Mouse (Mus musculus) midbrain, embryonic 16.5 days (tissue): ENCODE results near the gene Soga1. TPM values are rescaled to one million over a fixed set of nuclear protein-coding genes. Genes with fewer than 3 reads are reported as not detected.

Experiments used
- ATAC-seq: fragments of 200-750 bp; cut with Nextera tagmentation; 2 replicates; pipeline ENCODE4 v1.8.0; 2017; ENCODE audit warnings: moderate TSS enrichment
- H3K27ac ChIP-seq: fragments of 300-500 bp; sonication (generic); 2 replicates; pipeline ENCODE4 v1.5.1; 2014; ENCODE audit warnings: mild to moderate bottlenecking, low read length, mixed read lengths
- H3K27me3 ChIP-seq: fragments of 300-500 bp; sonication (generic); 2 replicates; pipeline ENCODE4 v1.6.1; 2014; ENCODE audit warnings: low read depth, low read length, mixed read lengths; ENCODE audit not compliant: control insufficient read depth, insufficient read depth
- H3K36me3 ChIP-seq: fragments of 300-500 bp; sonication (generic); 2 replicates; pipeline ENCODE4 v1.6.1; 2014; ENCODE audit warnings: mild to moderate bottlenecking, low read length, moderate library complexity, mixed read lengths; ENCODE audit not compliant: control insufficient read depth, insufficient read depth
- H3K4me1 ChIP-seq: fragments of 300-500 bp; sonication (generic); 2 replicates; pipeline ENCODE4 v1.6.1; 2014; ENCODE audit warnings: mild to moderate bottlenecking, low read length, mixed read lengths; ENCODE audit not compliant: control insufficient read depth, insufficient read depth
- H3K4me2 ChIP-seq: fragments of 300-500 bp; sonication (generic); 2 replicates; pipeline ENCODE4 v1.6.1; 2014; ENCODE audit warnings: mild to moderate bottlenecking, low read length, mixed read lengths
- H3K4me3 ChIP-seq: fragments of 300-500 bp; sonication (generic); 2 replicates; pipeline ENCODE4 v1.5.1; 2014; ENCODE audit warnings: low read depth, mild to moderate bottlenecking, low read length, moderate library complexity, mixed read lengths
- H3K9ac ChIP-seq: fragments of 300-500 bp; sonication (generic); 2 replicates; pipeline ENCODE4 v1.6.1; 2014; ENCODE audit warnings: low read depth, low read length, mixed read lengths
- H3K9me3 ChIP-seq: fragments of 300-500 bp; sonication (generic); replicated peaks from 2 replicates; pipeline ENCODE4 v1.6.1; 2014; ENCODE audit warnings: mild to moderate bottlenecking, low read length, mixed read lengths; ENCODE audit not compliant: control insufficient read depth, poor library complexity, severe bottlenecking
- WGBS: fragments of 180-500 bp; shearing (Covaris S2); extraction: QIAGEN DNeasy Blood & Tissue Kit; methylation state at CpG from one replicate; pipeline ENCODE4 v1.1.7; 2014; 5-methylcytosine and 5-hydroxymethylcytosine counted together
- polyA plus RNA-seq: library from polyadenylated mRNA; unstranded; fragments of >200 nt; fragmentation: Nextera tagmentation; extraction: Ambion mirVana; gene quantifications from 2 replicates; pipeline ENCODE4 v1.2.1, GENCODE M21; 2015

Soga1 gene
- polyA plus RNA-seq, result 5.2 and 5.5 TPM in 2 replicates

DNA sequence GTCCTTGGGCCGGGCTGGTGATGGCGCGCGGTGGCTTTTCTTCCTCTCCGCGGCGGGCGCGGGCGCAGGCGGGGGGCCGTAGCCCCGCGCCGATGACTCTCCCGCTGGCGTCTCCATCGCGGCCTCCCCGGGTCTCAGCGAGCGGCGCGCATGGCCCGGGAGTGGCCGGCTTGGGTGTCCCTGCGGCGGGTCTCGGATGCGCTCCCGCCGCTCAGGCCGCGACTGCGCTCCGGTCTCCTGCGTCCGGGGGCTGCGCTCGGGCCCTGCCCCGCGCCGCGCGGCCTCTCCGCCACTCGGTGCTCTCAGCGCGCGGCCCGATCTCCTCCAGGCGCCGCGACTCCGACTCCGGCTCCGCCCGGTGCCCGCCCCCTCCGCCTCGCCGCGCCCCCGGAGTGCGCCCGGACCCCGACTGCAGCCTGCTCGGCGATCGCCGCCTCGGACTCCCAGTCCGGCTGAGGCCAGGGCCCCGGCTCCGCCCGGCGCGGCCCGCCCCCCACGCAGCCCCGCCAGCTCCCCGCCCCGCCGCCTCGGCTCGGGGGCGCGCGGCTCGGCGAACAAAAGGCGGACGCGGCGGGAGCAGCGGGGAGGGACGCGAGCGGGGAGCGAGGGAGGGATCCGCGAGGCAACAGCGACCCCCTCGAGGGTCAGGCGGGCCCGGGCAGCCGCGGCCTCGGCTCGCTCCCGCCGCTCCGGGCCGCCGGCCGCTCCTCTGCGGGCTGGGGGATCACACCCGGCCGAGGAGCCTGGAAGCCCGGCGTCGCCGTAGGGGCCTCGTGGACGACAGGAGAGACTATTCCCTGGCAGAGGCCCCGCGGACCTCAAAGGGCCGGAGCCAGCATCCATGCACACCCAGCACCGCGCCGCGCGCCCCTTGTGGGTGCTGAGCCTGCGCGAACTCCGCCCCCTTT is at the start of gene Soga1:
TSS of gene Soga1 (minus strand) at position 462 of the 908 bp plus-strand sequence.
- peak within 1 kb of the TSS; percentile 97 for H3K9ac ChIP-seq
- peak within 1 kb of the TSS; percentile 77 for H3K4me3 ChIP-seq
- peak; percentile 90 for ATAC-seq
- H3K27ac ChIP-seq, result peak within 1 kb of the TSS; percentile 99
- H3K4me2 ChIP-seq, result peak within 1 kb of the TSS; percentile 100
- no peaks in the 10 kb centered on the region for H3K9me3 ChIP-seq
- under 1% methylated on average over 92 of the region's 136 CpGs for WGBS
- no peaks in the 10 kb centered on the region for H3K36me3 ChIP-seq
- H3K4me1 ChIP-seq, result peaks cover 41% of the 10 kb centered on the region
- no peaks in the 10 kb centered on the region for H3K27me3 ChIP-seq

- no peak for ATAC-seq
- Histone ChIP-seq H3K4me2 (no peak overlapping the region), H3K36me3 (no peaks in the 10 kb centered on the region), H3K4me1 (no peaks in the 10 kb centered on the region), H3K27ac (no peak overlapping the region), H3K4me3 (no peak overlapping the region), H3K27me3 (no peaks in the 10 kb centered on the region), H3K9me3 (no peaks in the 10 kb centered on the region), H3K9ac (no peak overlapping the region)
- WGBS, result 54% methylated on average over 4 of the region's 4 CpGs
Observed at GRCm38 (mm10) chr2:157128072-157128471, 49.0 kb upstream of the Soga1 start.

DNA sequence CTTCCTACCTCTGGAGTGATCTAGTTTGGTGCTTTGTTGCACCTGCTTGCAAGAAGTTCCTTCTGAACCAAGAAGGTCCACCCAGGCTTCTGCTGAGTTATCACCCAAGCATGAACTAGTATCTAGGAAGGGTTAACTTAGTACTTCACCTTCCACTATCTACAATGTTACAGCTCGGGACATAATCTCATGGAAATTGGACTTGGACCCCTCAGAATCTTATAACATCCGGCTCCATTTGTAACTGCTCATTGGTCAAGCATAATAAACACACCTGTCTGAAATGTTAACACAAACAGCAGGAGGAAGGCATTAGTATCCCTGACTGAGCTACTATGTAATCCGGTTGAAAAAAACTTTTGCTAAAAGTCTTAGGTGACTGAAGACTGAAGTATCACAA is 48.3 kb upstream of the Soga1 start:
- H3K9me3 ChIP-seq, result no peaks in the 10 kb centered on the region
- no peaks in the 10 kb centered on the region for H3K27me3 ChIP-seq
- H3K27ac ChIP-seq, result no peak overlapping the region
- no peak overlapping the region for H3K4me2 ChIP-seq
- no peak overlapping the region for H3K4me3 ChIP-seq
- no peak overlapping the region for H3K9ac ChIP-seq
- WGBS, result 79% methylated on average over 3 of the region's 3 CpGs
- H3K4me1 ChIP-seq, result no peaks in the 10 kb centered on the region
- no peak for ATAC-seq
- no peaks in the 10 kb centered on the region for H3K36me3 ChIP-seq

DNA sequence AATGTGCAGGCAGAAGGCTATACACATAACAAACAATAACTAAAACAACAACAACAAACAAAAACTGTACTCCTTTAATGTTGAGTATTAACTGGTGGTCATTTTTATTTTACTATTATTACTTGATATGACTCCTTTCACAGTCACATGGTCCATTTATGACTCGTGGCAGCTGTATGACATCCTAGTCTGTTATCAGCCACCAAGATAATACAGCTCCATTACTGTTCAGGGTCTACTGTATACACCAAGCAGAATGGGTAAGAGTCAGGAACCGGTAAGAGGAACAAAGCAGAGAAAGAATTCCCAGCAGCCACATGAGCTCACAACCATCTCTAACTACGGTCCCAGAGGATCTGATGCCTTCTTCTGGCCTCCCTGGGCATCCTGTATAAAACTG is 46.2 kb upstream of the Soga1 start:
- Histone ChIP-seq H3K36me3 (no peaks in the 10 kb centered on the region), H3K4me2 (no peak overlapping the region), H3K9ac (no peak overlapping the region), H3K4me1 (no peaks in the 10 kb centered on the region), H3K27me3 (no peaks in the 10 kb centered on the region), H3K4me3 (no peak overlapping the region), H3K9me3 (no peaks in the 10 kb centered on the region), H3K27ac (no peak overlapping the region)
- WGBS, result 92% methylated on average over 3 of the region's 3 CpGs
- ATAC-seq, result no peak

GRCm38 (mm10) chr2:157121766-157122165 is 42.7 kb upstream of the Soga1 start:
- H3K27me3 ChIP-seq, result no peaks in the 10 kb centered on the region
- H3K36me3 ChIP-seq, result no peaks in the 10 kb centered on the region
- H3K9ac ChIP-seq, result no peak overlapping the region
- no peak overlapping the region for H3K4me3 ChIP-seq
- no peaks in the 10 kb centered on the region for H3K9me3 ChIP-seq
- H3K4me1 ChIP-seq, result no peaks in the 10 kb centered on the region
- H3K27ac ChIP-seq, result no peak overlapping the region
- ATAC-seq, result no peak
- H3K4me2 ChIP-seq, result no peak overlapping the region
- 91% methylated on average over 8 of the region's 8 CpGs for WGBS

DNA sequence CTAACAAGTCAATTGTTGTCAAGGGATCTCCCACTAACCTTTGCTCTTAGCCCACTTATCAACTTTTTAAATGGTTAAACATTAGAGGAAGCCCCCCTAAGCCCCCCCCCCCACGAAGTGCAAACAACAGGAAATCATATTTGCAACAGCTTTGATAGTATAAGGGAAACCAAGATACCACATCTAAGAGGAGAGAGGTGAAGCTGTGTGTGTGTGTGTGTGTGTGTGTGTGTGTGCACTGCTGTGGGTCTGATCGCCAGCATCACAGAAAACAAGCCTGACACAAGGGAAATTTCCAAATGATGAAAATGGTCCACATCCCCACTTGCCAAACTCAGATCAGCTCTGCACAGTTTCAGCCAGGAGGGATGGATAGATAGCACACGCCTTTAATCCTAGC is 40.0 kb upstream of the Soga1 start:
- Histone ChIP-seq H3K4me3 (no peak overlapping the region), H3K4me1 (no peaks in the 10 kb centered on the region), H3K9ac (no peak overlapping the region), H3K9me3 (no peaks in the 10 kb centered on the region), H3K27ac (no peak overlapping the region), H3K27me3 (no peaks in the 10 kb centered on the region), H3K4me2 (no peak overlapping the region), H3K36me3 (peaks cover under 1% of the 10 kb centered on the region; the same call in 1 of the 2 replicates)
- 83% methylated on average over 3 of the region's 3 CpGs for WGBS
- ATAC-seq, result no peak

- Histone ChIP-seq H3K4me2 (no peak overlapping the region), H3K4me1 (no peaks in the 10 kb centered on the region), H3K36me3 (peaks cover 5% of the 10 kb centered on the region; the same call in 1 of the 2 replicates), H3K27ac (no peak overlapping the region), H3K9me3 (no peaks in the 10 kb centered on the region), H3K27me3 (no peaks in the 10 kb centered on the region), H3K4me3 (no peak overlapping the region), H3K9ac (no peak overlapping the region)
- no peak for ATAC-seq
- 87% methylated on average over 4 of the region's 4 CpGs for WGBS
Observed at GRCm38 (mm10) chr2:157118556-157118955, 39.5 kb upstream of the Soga1 start.

- ATAC-seq, result no peak
- Histone ChIP-seq H3K4me2 (no peak overlapping the region), H3K4me1 (no peaks in the 10 kb centered on the region), H3K27me3 (no peaks in the 10 kb centered on the region), H3K9ac (no peak overlapping the region), H3K27ac (no peak overlapping the region), H3K36me3 (peaks cover 5% of the 10 kb centered on the region; the same call in 1 of the 2 replicates), H3K9me3 (no peaks in the 10 kb centered on the region), H3K4me3 (no peak overlapping the region)
- 17% methylated on average over 3 of the region's 3 CpGs for WGBS
Observed at GRCm38 (mm10) chr2:157116964-157117363, 37.9 kb upstream of the Soga1 start.

GRCm38 (mm10) chr2:157108236-157108635 is 29.2 kb upstream of the Soga1 start:
- Histone ChIP-seq H3K4me2 (no peak overlapping the region), H3K4me1 (no peaks in the 10 kb centered on the region), H3K9ac (no peak overlapping the region), H3K9me3 (no peaks in the 10 kb centered on the region), H3K36me3 (peaks cover 7% of the 10 kb centered on the region), H3K27me3 (no peaks in the 10 kb centered on the region), H3K27ac (no peak overlapping the region), H3K4me3 (no peak overlapping the region)
- no peak for ATAC-seq
- 91% methylated on average over 4 of the region's 4 CpGs for WGBS
